Comparison of ENCODE assay signal across 24 mouse cellular contexts in the genomic region with DNA sequence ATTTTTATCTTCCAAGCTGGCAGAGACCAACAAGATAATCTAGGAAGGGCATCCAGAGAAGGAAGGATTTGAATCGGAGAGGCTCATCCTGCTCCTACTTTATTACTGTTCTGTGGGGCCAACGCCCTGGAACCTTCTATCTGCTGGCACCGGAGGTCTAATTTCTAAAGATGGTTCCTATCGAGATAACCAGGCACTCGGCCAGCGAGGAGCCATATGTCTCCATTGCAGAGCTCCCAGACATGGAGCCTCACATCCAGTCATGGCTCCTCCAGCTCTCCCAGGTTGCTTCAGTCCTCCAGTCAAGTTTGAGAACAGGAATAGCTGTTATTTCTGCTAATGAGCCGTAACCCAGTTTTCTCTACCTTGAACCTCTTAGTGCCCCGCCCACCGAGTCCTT. TPM values are rescaled to one million over a fixed set of nuclear protein-coding genes. Genes with fewer than 3 reads are reported as not detected.
DNase-seq lines count a peak whose midpoint lies in the region; ATAC-seq and TF ChIP-seq lines count a peak whose summit lies in the region.
"Had no signal": no experiment of that assay in that cellular context is flagged by ENCODE, and none has a peak within 500 bp of the region (broad histone marks: within the 10 kb centered on the region; RNA-seq: fewer than 3 reads in every experiment).

No protein-coding gene starts in this region.

- no peak for TF ChIP-seq CTCF in MEL (IDR thresholded peaks at IDR 0.05 in 2 of 3, conservative IDR thresholded peaks at IDR 0.05 in 1 of 3; ENCODE audit: control insufficient read depth in 1 of 3, insufficient read depth in 1 of 3, low read depth in 2 of 3, low read length in 3 of 3, poor library complexity in 1 of 3, severe bottlenecking in 1 of 3)

- no peak overlapping the region for H3K9ac ChIP-seq in forebrain, embryonic 14.5 days (ENCODE audit: low read length)
- H3K9ac ChIP-seq in forebrain, embryonic 16.5 days (replicated peaks; ENCODE audit: low read depth, low read length): no peak overlapping the region
- H3K9ac ChIP-seq in MEL (ENCODE audit: control insufficient read depth, low read depth, low read length, poor library complexity, severe bottlenecking): no peak overlapping the region
- H3K9ac ChIP-seq: embryonic facial prominence, embryonic 12.5 days; kidney, embryonic 15.5 days; liver, embryonic 13.5 days; lung, embryonic 14.5 days; midbrain, embryonic 13.5 days; stomach, embryonic 15.5 days had no signal

- DNase-seq in forebrain, embryonic 14.5 days (ENCODE audit: low spot score): peak; percentile 21
- DNase-seq in MEL (ENCODE audit: low read depth, low spot score): peak; percentile 12
- DNase-seq in cerebellum, adult 18-20 months: peak; percentile 79 to 82
- DNase-seq in cerebellum, postnatal 14 days: peak; percentile 75 to 82
- DNase-seq in urinary bladder, postnatal 25 days (ENCODE audit: low spot score): no peak
- no peak for DNase-seq in spleen, postnatal 36 days (ENCODE audit: low spot score in 2 of 2)
- DNase-seq: adrenal gland, postnatal 36 days; kidney, adult 11 months; kidney, postnatal 36 days; liver, embryonic 13.5 days; lung, embryonic 14.5 days; lung, postnatal 36 days; thymus, postnatal 25 days had no signal

- WGBS in forebrain, embryonic 14.5 days: 85% methylated on average over 9 of the region's 9 CpGs
- 87% methylated on average over 9 of the region's 9 CpGs for WGBS in forebrain, embryonic 16.5 days

- no peaks in the 10 kb centered on the region for H3K36me3 ChIP-seq in forebrain, embryonic 14.5 days (ENCODE audit: control insufficient read depth, insufficient read depth, low read length)
- no peaks in the 10 kb centered on the region for H3K36me3 ChIP-seq in forebrain, embryonic 16.5 days (ENCODE audit: control insufficient read depth, insufficient read depth)
- peaks cover 0 to 3% of the 10 kb centered on the region in 2 experiments; a peak in 1 of 4 replicates for H3K36me3 ChIP-seq in MEL (ENCODE audit: control insufficient read depth in 1 of 2, insufficient read depth in 2 of 2, low read length in 2 of 2)
- H3K36me3 ChIP-seq: embryonic facial prominence, embryonic 12.5 days; heart, embryonic 10.5 days; hindbrain, embryonic 10.5 days; kidney, embryonic 15.5 days; liver, embryonic 13.5 days; midbrain, embryonic 13.5 days; stomach, embryonic 15.5 days had no signal

- no peak overlapping the region for H3K4me2 ChIP-seq in forebrain, embryonic 14.5 days (ENCODE audit: low read length)
- H3K4me2 ChIP-seq in forebrain, embryonic 16.5 days (ENCODE audit: low read length): no peak overlapping the region
- H3K4me2 ChIP-seq: embryonic facial prominence, embryonic 12.5 days; kidney, embryonic 15.5 days; liver, embryonic 13.5 days; lung, embryonic 14.5 days; midbrain, embryonic 13.5 days; stomach, embryonic 15.5 days had no signal

- H3K79me2 ChIP-seq in MEL (ENCODE audit: control insufficient read depth, insufficient read depth, low read length, poor library complexity): no peaks in the 10 kb centered on the region

- H3K4me3 ChIP-seq in forebrain, embryonic 14.5 days (ENCODE audit: low read depth, low read length): no peak overlapping the region
- no peak overlapping the region for H3K4me3 ChIP-seq in forebrain, embryonic 16.5 days (replicated peaks; ENCODE audit: low read length)
- no peak overlapping the region for H3K4me3 ChIP-seq in MEL (ENCODE audit: control insufficient read depth in 1 of 2, insufficient read depth in 1 of 2, low read depth in 2 of 2, low read length in 2 of 2)
- H3K4me3 ChIP-seq: embryonic facial prominence, embryonic 12.5 days; heart, embryonic 10.5 days; hindbrain, embryonic 10.5 days; kidney, embryonic 15.5 days; liver, embryonic 13.5 days; megakaryocyte, embryonic 14.5 days; midbrain, embryonic 13.5 days; stomach, embryonic 15.5 days had no signal

- TF ChIP-seq POLR2A in MEL (IDR thresholded peaks at IDR 0.05; ENCODE audit: control insufficient read depth in 1 of 2, insufficient read depth in 1 of 2, low read depth in 1 of 2, low read length in 2 of 2, poor library complexity in 1 of 2): no peak

- TF ChIP-seq EP300 in MEL (IDR thresholded peaks at IDR 0.05; ENCODE audit: low read depth in 1 of 2, low read length in 2 of 2): no peak

- ATAC-seq in forebrain, embryonic 14.5 days: no peak
- no peak for ATAC-seq in forebrain, embryonic 16.5 days
- ATAC-seq: midbrain, embryonic 13.5 days had no signal

- no peaks in the 10 kb centered on the region for H3K9me3 ChIP-seq in forebrain, embryonic 14.5 days (replicated peaks; ENCODE audit: control insufficient read depth, low read length)
- no peaks in the 10 kb centered on the region for H3K9me3 ChIP-seq in forebrain, embryonic 16.5 days (ENCODE audit: control insufficient read depth, low read length)
- no peaks in the 10 kb centered on the region for H3K9me3 ChIP-seq in MEL (replicated peaks; ENCODE audit: insufficient read depth, low read length)
- H3K9me3 ChIP-seq: embryonic facial prominence, embryonic 12.5 days; heart, embryonic 10.5 days; hindbrain, embryonic 10.5 days; kidney, embryonic 15.5 days; liver, embryonic 13.5 days; megakaryocyte, embryonic 14.5 days; midbrain, embryonic 13.5 days; stomach, embryonic 15.5 days had no signal

- H3K27ac ChIP-seq in forebrain, embryonic 14.5 days (ENCODE audit: low read depth, low read length): no peak overlapping the region
- H3K27ac ChIP-seq in forebrain, embryonic 16.5 days (ENCODE audit: low read length): no peak overlapping the region
- H3K27ac ChIP-seq in MEL (ENCODE audit: control insufficient read depth, low read depth, low read length): no peak overlapping the region
- H3K27ac ChIP-seq: embryonic facial prominence, embryonic 12.5 days; heart, embryonic 10.5 days; hindbrain, embryonic 10.5 days; liver, embryonic 13.5 days; midbrain, embryonic 13.5 days; stomach, embryonic 15.5 days had no signal

- H3K4me1 ChIP-seq in forebrain, embryonic 14.5 days (ENCODE audit: control insufficient read depth, insufficient read depth, low read length): peaks cover 13% of the 10 kb centered on the region; the same call in 1 of the 2 replicates
- peaks cover 11% of the 10 kb centered on the region for H3K4me1 ChIP-seq in forebrain, embryonic 16.5 days (replicated peaks; ENCODE audit: control insufficient read depth, insufficient read depth, low read length)
- peaks cover 0 to 7% of the 10 kb centered on the region in 2 experiments; a peak in 1 of 4 replicates for H3K4me1 ChIP-seq in MEL (ENCODE audit: control insufficient read depth in 1 of 2, insufficient read depth in 2 of 2, low read length in 2 of 2)
- H3K4me1 ChIP-seq: kidney, embryonic 15.5 days; liver, embryonic 13.5 days; megakaryocyte, embryonic 14.5 days; stomach, embryonic 15.5 days had no signal

- TF ChIP-seq RAD21 in MEL (IDR thresholded peaks at IDR 0.05; ENCODE audit: low read depth, low read length): no peak

- no peaks in the 10 kb centered on the region for H3K27me3 ChIP-seq in forebrain, embryonic 14.5 days (replicated peaks; ENCODE audit: control insufficient read depth, insufficient read depth, low read length)
- no peaks in the 10 kb centered on the region for H3K27me3 ChIP-seq in forebrain, embryonic 16.5 days (replicated peaks; ENCODE audit: control insufficient read depth, insufficient read depth, low read length)
- H3K27me3 ChIP-seq in MEL (ENCODE audit: control insufficient read depth in 1 of 2, insufficient read depth in 2 of 2, low read length in 2 of 2): peaks cover 0 to 3% of the 10 kb centered on the region in 2 experiments; a peak in 1 of 4 replicates
- H3K27me3 ChIP-seq: kidney, embryonic 15.5 days; liver, embryonic 13.5 days; stomach, embryonic 15.5 days had no signal

TF ChIP-seq in MEL, 35 proteins besides CTCF, POLR2A, EP300 and RAD21:
- TF ChIP-seq TBP (IDR thresholded peaks at IDR 0.05; ENCODE audit: low read depth, low read length): 0 out of 2 replicates have a peak, but pooled peaks have one; percentile 31
- TF ChIP-seq BHLHE40 (IDR thresholded peaks at IDR 0.05; ENCODE audit: borderline replicate concordance, low read depth, low read length): no peak

RNA-seq across cellular contexts. Expression of gene Chrnb4, which starts 16.7 kb away (rescaled TPM):
- polyA plus RNA-seq in forebrain, embryonic 14.5 days (2014; fragmentation: Nextera tagmentation; extraction: Ambion mirVana): 0.39 and 0.53 TPM in 2 replicates
- 0.35 and 0.41 TPM in 2 replicates for polyA plus RNA-seq in forebrain, embryonic 16.5 days (2015; fragmentation: Nextera tagmentation; extraction: Ambion mirVana)
- total RNA-seq in MEL (2012; rRNA removed): not detected in 2 replicates
- polyA plus RNA-seq in MEL (2012; ENCODE audit: insufficient read depth in 1 of 2, insufficient read length in 2 of 2, low read depth in 1 of 2, low replicate concordance in 2 of 2, missing spikeins in 1 of 2): under 1 TPM in 1 of 2 experiments, not detected in 1; 0.01 TPM
- total RNA-seq: granulocyte monocyte progenitor cell, adult 5-6 weeks; monocyte, adult 5-6 weeks had no signal
- polyA plus RNA-seq: liver, embryonic 13.5 days had no signal

RNA-seq across cellular contexts. Expression of gene Chrna3, which starts 38.9 kb away (rescaled TPM):
- polyA plus RNA-seq in forebrain, embryonic 14.5 days (2014; fragmentation: Nextera tagmentation; extraction: Ambion mirVana): 5.5 and 5.6 TPM in 2 replicates
- 3.1 and 5.1 TPM in 2 replicates for polyA plus RNA-seq in forebrain, embryonic 16.5 days (2015; fragmentation: Nextera tagmentation; extraction: Ambion mirVana)
- not detected in 2 replicates for total RNA-seq in MEL (2012; rRNA removed)
- not detected for polyA plus RNA-seq in MEL (2012; ENCODE audit: insufficient read depth in 1 of 2, insufficient read length in 2 of 2, low read depth in 1 of 2, low replicate concordance in 2 of 2, missing spikeins in 1 of 2)
- total RNA-seq: gastrocnemius, adult 8-10 months; granulocyte monocyte progenitor cell, adult 5-6 weeks; monocyte, adult 5-6 weeks had no signal

Comparison
In these comparisons a context has a peak if more than half of its experiments do, and no peak if none do; other contexts are left out.
1. DNase-seq: peak in forebrain, embryonic 14.5 days (single experiment), MEL (single experiment), cerebellum, adult 18-20 months (2 of 2) and cerebellum, postnatal 14 days (2 of 2); none in urinary bladder, postnatal 25 days (single experiment) and spleen, postnatal 36 days (0 of 2).